Mouse (Mus musculus): ENCODE measurements around the gene Dbf4.

Gene Dbf4

DNA sequence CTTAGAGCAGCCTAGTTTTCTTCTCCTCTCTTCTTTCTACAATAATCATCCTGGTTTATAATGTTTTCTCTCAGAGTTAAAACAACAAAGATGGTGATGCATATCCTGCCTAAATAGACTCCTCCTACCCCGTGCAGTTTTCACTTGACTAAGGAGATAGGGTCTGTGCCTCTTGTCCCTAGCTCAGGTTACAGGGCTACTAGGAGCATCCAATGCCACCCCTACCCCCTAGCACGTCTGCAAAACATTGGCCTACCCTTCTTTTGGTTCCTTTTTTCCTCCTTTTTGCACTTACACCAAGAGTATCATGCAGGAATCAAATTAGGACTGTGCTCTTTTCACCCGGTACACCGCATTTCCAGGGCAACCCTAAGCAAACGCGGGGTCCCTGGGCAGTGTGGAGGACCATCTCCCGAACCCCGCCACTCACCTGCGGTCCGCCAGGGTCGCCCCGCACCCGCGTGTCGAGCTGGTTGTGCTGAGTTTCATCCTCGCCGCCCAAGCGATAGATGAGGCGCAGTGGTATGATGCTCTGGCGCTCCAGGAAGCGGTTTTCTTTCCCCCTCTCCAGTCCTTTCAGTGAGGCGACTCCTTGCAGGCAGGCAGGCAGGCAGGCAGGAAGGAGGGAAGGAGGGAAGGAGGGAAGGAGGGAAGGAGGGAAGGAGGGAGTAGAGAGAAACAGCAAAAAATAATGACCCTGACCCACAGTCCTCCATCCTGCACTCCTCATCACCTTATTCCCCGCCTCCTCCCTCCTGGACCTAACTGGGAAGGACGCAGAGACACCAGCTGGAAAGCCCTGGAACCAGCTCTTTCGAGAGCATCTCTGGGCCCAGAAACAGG lies 55.5 kb downstream of the Dbf4 start:
- in situ Hi-C loops (cut with MseI, MboI): no loop called here

DNA sequence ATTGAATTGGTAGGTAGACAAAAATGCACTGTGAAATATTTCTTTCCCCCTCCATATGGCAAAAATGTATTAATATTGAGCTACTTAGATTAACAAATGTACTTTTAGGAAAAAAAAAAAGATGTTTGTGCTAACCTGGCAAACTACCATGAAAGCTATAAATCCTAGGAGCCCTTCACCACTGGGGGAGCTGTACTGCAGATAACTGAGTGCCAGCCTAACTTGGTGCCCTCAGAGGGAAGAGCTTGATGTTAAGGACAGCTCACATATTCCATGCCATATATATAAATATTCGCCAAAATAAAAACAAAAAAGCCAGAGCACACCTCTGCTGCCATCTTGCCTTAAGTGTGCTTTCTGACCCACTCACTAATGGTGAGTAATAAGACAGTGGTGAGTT lies 60.2 kb downstream of the Dbf4 start:
- in situ Hi-C loops (cut with MseI, MboI): no loop called here

DNA sequence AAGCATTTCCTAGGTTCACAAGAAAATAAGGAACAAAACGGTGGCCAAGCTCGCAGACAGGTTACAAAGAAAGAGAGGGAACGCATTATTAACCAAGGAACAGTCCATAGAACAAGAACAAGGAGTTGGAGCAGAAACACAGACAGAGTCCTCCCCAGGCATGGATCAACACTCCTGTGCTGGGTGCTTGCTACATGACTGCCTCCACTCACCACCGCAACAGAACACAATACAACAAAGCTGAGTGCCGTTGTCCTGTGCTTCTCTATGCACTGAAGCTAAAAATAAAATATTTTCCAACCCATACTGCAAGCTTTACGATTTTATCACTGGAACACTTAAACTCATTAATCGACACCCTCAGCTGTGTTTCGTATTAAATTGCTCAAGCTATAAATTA lies 64.8 kb downstream of the Dbf4 start:
- in situ Hi-C loops (cut with MseI, MboI): no loop called here

DNA sequence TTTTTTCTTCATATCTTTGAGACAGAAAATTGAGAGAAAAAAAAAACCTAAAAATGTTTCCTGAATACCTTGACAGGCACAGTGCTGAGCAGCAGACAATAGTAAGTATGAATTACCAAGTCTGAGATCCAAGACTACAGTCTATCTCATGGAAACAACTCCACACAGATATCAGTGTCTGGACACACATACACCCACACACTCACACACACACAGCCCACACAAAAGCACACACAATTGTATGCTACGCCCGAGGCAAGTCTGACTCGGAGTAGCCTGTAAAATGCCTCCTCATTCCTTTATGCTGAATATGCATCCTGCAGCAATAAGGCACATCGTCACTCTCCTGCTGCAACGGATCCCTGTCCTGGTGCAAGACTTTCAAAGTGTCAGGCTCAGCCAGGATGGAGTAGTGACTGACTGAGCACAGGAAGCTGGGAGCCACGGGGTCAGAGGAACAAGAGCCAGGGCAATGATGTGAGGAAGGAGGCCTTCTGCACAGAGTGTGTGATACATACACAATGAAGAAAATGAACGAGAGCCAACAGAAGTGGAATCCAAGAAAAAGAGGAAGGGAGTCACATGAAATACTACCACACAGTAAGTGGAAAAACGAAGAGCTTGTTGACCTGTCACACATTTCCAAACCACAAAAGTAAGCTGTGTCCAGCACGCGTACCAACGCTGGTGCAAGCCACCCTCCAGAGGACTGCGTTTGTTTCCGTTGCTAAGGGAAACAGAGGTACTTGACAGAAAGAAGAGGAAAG lies 65.4 kb downstream of the Dbf4 start:
- in situ Hi-C loops (cut with MseI, MboI): no loop called here

DNA sequence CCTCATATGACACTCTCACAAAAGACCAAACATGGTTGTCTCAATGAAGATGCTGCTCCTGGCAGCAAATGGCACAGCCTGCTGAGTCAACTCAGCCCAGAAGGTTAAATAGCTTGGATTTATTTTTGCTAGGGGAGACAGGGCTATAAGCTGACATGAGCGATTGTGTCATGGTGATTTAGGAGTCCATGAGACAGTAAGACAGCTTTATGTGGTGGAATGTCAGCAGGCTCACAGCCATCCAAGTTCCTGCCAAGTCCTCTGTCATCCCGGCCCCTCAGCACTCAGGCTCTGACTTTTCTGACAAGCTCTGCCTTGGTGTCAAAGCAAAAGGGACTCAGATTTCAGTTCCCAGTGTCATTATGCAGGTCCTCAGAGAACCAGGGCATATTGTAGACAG lies 66.2 kb downstream of the Dbf4 start:
- in situ Hi-C loops (cut with MseI, MboI): no loop called here

DNA sequence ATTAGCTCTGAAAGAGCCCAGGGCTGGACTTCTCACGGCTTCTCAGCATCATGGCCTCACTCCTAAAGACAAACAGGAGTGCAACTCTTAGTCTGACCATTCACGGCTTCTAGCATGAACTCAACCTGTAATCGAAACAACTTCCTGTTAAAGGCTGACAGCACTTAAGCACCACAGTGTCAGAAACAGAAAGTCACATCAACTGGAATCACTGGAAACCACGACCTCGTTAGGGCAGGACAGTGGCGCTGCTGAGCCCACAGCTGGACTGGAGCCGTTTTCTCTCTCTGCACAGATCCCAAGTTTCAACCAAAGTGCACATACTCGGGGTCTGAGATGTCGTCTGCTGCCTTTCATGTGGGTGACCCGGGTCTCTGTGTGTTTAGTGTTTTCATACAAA lies 73.0 kb downstream of the Dbf4 start:
- in situ Hi-C loops (cut with MseI, MboI): no loop called here

All from mouse trophoblast stem cell (cell line).